Mouse (Mus musculus) cerebellum, adult 11 months (tissue): ENCODE data around the gene Nup188.

Experiments used
- DNase-seq: peaks from one replicate; pipeline ENCODE4 v3.0.0; 2022

Nup188 gene

GRCm38 (mm10) chr2:30285416-30286181 lies 598 bp upstream of the Nup188 start:
- DNase-seq = no peak

- no peak for DNase-seq
These were observed 803 bp downstream of the Nup188 start for GRCm38 (mm10) chr2:30287027-30287373.

GRCm38 (mm10) chr2:30299525-30299924 lies 13.3 kb downstream of the Nup188 start:
- no peak for DNase-seq

- DNase-seq = no peak
These were observed 13.8 kb downstream of the Nup188 start for GRCm38 (mm10) chr2:30299966-30300365.

- DNase-seq = no peak
These were observed 19.9 kb downstream of the Nup188 start for GRCm38 (mm10) chr2:30306087-30306486.

GRCm38 (mm10) chr2:30309351-30309750 lies 23.2 kb downstream of the Nup188 start:
- DNase-seq = no peak

- no peak for DNase-seq
These were observed 25.3 kb downstream of the Nup188 start for GRCm38 (mm10) chr2:30311481-30311880.

GRCm38 (mm10) chr2:30316136-30316535 lies 29.9 kb downstream of the Nup188 start:
- no peak for DNase-seq

- no peak for DNase-seq
These were observed 30.8 kb downstream of the Nup188 start for GRCm38 (mm10) chr2:30316955-30317354.

GRCm38 (mm10) chr2:30319260-30319659 lies 33.1 kb downstream of the Nup188 start:
- no peak for DNase-seq

- no peak for DNase-seq
These were observed 36.9 kb downstream of the Nup188 start for GRCm38 (mm10) chr2:30323111-30323510.

GRCm38 (mm10) chr2:30325296-30325695 lies 39.1 kb downstream of the Nup188 start:
- DNase-seq = no peak

GRCm38 (mm10) chr2:30327276-30327675 lies 41.1 kb downstream of the Nup188 start:
- DNase-seq = no peak

- no peak for DNase-seq
These were observed 42.6 kb downstream of the Nup188 start for GRCm38 (mm10) chr2:30328791-30329190.

GRCm38 (mm10) chr2:30335324-30335723 lies 49.1 kb downstream of the Nup188 start:
- no peak for DNase-seq

GRCm38 (mm10) chr2:30336174-30336915 lies 50.1 kb downstream of the Nup188 start:
- DNase-seq = no peak

GRCm38 (mm10) chr2:30337179-30337578 lies 51.0 kb downstream of the Nup188 start:
- no peak for DNase-seq

- no peak for DNase-seq
These were observed 55.9 kb downstream of the Nup188 start for GRCm38 (mm10) chr2:30342061-30342460.

- DNase-seq = no peak
These were observed 56.3 kb downstream of the Nup188 start for GRCm38 (mm10) chr2:30342544-30342943.

GRCm38 (mm10) chr2:30343601-30344137 lies 57.5 kb downstream of the Nup188 start:
- no peak for DNase-seq

- DNase-seq = no peak
These were observed 59.9 kb downstream of the Nup188 start for GRCm38 (mm10) chr2:30345971-30346676.

- no peak for DNase-seq
These were observed 63.0 kb downstream of the Nup188 start for GRCm38 (mm10) chr2:30349196-30349595.

- no peak for DNase-seq
These were observed 65.0 kb downstream of the Nup188 start for GRCm38 (mm10) chr2:30351149-30351548.
